Mouse (Mus musculus) lung, postnatal 10 days (tissue): ENCODE results near the gene Zfp426.

Source experiments
- DNase-seq: peaks from one replicate; pipeline ENCODE4 v3.0.0; 2021

The Zfp426 gene

DNA sequence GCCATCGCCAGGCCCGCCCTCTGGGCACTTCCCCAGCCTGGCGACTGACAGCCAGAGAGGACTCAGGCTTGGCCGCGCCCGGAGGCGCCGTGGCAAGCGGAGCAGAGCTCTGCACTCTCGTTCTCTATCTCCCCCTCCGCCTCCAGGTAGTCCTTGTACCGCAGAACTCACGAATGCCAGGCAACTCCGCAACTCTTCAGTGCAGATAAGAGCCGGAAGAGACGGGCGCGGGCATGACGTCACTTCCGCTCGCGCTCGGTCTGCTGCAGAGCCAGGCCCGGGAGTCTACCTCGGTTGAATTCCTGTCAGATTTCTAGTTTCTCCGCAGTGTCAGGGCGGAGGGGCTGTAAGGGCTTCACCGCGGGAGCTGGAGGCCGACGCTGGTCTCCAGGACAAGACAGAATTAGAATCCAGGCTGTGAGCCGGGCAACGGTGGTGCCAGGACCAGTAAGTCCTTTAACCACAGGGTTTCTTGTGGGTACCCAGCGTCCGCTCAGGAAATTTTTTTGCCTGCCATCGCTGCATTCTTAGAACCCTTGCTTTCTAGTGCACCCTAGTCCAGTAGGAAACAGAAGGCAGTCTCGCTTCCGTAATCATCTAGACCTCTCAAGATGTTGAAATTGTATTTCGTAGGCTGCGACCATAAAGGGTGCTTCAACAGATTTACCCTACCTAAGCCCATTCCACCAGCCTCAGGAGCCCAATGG, at the start of gene Zfp426:
TSS of gene Zfp426 (minus strand) at position 220 of the 707 bp plus-strand sequence.
- DNase-seq: peak; percentile 85

DNA sequence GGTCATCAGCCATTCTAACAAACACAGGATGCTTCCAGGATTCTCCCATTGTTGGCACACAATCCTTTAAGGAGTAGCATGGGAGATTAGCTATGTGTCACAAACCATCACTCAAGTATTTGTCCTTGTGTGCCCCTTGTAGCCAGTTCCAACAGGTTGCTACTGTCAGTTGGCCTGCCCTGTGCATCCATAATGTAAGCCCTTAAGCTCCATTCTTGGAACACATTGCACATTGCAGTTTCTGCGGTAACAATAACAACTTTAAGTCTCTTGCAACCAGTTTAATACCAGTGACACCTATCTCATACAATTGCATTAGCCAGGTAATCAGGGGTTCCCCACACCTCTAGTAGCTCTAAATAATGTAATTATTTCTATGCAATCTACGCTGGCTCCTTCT, 44.1 kb upstream of the Zfp426 start:
- no peak for DNase-seq

DNA sequence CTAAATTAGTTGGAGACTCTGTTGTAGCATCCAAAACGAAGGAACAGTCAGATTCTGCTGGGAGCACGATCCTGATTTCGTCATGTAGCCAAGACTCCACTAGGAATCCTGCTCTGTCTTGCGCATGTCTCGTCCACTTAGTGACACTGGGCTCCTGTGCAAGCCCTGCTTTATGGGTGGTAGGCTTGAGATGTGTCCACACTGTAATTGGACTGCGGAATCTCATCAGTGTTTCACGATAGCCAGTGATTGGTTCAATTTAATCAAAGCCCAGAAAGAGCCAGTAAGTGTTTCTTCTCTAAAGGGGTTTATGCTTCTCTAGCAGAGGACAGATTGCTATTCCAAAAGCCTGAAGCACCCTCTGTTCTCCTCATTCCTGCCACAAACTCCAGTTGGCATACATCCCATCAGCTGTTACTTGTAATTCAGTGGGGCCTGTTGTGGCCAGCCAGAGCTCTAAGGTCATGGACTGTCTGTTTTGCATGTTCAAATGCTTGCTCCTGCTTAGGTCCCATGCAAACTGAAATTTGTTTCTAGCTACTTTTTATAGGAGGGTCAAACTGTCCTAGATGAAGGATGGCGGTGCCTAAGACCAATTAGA, 41.9 kb upstream of the Zfp426 start:
- DNase-seq: peak; percentile 11

DNA sequence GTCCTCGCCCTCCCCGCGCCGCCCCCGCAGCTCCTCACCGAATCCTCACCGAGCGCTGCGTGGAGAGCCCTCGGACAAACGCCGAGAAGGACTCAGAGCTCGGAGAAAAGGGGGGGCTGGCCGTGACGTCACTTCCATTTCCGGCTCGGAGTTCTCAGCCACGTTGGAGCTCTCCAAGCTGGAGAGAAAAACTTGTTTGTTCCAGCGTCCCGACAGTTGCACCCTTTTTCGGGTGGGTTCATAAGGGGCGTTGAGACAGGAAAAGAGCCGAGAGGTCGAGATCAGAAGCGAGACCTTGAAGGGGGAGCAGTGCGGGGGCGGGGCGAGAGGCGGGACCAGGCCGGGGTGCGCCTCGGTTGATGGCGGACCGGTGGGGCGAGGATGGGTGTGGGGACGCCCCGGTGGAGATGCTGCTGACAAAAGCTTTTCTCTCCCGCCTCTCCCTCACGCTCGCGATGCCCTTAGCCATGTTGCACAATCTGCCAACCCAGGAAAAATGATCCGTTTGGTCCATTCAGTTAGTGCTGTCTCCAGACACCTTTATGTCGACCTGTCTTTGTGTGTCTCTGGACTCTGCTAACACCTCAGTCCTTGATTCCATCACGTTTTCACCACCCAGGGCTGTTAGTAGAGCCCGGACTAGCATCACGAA, 28.9 kb upstream of the Zfp426 start, which contains the start of gene Zfp266:
TSS of gene Zfp266 (minus strand) at position 112 of the 652 bp plus-strand sequence.
- peak; percentile 95 for DNase-seq

DNA sequence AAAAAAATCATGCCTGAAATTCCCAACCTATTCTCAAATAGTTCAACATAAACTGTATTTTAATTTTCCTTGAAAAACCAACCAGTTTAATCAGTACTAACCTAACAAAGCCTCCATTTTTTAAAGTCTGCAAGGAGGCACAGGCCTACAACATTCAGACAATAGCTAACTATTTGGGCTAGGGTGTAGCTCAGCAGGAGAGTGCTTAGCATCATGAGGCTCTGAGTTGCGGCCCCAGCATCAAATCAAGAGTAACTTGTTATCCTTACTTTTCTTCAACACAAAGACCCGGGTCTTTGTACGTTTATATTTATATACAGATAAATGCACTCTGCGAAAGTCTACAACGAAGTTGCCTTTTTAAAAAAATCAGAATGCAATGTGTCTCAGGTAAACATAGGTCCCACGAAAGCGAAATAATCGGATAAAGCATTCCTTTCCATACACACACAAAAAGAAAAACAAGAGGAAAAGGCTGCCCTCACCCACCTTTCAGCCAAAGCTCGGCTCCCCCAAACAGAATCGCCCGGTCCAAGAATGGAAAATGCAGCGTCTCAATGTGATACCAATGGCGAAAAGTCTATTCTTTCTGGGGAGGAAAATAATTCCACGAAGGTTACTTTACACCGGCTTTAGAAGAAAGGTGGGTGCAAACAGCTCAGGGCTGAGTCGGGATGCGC, 28.1 kb upstream of the Zfp426 start:
- DNase-seq: no peak

DNA sequence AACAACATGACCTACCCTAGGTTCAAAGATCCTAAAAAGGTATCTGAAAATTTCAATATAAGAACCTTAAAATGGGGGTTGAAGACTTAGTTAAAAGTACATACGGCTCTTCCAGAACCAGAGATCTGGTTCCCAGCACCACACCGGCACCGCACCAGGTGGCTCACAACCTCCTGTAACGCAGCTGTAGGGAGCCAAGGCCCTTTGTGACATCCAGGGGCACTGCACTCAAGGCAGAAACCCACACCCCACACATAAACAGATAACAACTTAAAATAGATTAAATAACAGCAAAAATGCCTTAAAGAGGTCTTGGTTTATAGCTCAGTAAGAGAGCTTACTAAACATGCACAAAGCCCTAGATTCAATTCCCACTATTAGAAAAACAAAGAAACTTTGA, 27.4 kb upstream of the Zfp426 start:
- DNase-seq: no peak

DNA sequence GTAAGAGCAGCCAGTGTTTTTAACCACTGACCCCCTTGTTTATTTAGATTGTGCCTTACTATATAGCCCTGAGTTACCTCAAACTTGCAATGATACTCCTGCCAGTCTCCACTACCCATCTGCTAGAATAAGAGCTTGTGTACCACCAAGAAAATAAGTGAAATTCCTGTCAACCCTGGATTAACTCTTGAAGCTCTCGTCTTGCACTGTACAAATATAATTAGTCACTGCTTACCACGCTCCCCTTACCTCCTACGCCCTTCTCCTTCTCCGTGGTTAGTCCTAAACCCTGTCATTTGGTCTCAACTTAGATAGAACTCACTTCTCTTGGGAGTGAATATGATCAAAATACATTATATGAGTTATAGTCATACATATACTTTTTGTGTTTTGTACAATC, 26.2 kb upstream of the Zfp426 start:
- no peak for DNase-seq

DNA sequence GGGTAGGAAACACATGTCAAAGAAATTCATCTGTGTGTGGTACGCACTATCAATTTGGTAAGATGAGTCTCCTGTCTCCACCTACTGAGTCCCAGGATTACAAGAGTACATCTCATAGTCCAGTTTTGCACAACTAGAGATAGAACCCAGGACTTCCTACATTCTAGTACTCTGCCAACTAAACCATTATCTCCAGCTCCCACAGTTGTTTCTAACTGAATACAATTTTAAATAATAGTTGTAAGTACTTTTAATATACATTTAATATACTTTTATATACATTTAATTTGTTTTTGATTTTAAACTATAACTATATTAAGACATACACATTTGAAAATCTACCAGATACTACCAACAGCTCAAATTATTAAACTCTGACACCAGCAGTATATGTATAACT, 25.2 kb upstream of the Zfp426 start:
- DNase-seq: no peak

DNA sequence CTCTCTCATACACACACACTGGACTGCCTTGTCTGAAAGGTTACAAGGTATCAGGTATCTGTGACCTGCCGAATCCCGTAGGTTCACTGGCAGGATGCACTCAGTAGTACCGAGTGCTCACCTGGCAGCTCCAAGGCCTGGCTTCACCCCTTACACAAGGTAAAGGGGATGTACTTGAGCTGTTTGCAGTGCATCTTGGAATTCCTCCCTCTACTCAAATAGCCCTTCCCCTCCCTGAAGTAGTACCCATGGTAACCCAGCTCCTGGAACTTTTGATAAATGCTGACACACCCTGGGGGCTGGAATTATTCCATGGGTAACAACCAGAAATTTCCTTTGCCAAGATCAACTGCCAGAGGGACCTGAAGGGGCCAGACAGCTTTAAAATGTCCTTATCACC, 21.5 kb upstream of the Zfp426 start:
- peak; percentile 58 for DNase-seq

DNA sequence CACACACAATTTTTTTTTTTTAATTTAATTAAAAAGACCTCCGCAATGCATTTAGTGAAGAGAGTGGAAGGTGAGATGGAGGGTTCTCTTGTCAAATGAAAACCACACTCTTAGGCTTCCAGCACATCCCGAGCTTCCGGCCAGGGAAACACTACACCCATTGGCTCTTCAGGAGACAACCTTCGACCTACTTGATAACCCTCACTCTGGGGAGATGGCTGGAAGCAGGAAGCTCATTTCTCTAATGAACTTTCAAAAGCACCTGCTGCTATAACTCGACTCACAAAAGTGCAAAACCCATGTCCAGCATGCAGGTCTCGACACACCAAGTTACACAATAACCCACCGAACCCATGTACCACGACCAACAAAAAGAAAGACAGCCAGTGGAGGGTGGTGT, 20.2 kb upstream of the Zfp426 start:
- DNase-seq: no peak

DNA sequence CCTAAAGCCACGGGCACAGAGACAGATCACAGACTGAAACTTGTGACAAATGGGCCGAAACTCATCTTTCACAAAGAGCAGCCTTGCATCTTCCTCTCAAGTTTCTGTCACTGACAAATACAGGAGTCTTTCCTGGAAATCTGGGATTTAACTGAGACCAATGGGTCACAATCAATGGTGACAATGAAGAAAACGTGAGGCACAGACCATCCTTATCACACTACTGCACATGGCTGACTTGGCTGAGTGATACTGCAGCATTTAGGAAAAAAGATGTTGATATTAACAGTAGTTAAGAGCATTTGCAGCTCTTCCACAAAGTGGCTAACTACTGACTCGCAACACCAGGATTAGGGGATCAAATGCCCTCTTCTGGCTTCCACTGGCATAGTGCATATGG, 19.1 kb upstream of the Zfp426 start:
- DNase-seq: no peak

DNA sequence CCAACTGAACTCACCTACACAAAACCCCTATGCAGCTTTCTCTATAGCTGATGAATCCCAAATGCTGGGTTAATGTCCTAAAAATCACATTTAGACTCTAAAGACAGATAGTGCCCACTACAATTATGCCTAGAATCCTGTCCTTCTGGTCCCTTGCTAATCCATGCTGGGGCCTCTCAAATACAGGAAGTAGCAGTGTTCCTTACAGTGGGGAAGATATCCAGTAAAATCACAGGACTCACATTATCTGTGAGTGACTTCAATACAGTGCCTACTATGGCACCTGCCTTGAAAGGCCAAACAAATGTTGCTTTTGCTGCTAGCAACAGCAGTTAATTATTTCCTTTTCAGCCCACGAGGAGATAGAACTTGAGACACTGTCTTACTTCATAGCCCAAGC, 17.8 kb upstream of the Zfp426 start:
- DNase-seq: no peak

DNA sequence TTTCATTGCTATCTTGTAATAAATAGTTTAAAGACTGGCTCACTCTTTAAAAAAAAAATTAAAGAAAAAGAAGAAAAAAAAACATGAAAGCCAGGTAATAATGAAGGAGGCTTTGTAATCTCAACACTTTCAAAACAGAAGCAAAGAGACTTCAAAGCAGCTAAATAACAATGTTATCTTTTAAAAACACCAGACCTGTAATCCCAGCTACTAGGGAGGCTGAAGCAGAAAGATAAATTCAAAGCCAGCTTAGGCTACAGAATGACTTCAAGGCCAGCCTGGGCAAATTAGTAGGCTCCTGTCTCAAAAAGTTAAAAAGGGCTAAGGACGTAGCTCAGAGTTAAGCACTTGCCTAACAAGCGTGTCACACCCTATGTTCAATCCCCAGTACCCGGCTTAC, 17.1 kb upstream of the Zfp426 start:
- DNase-seq: no peak

DNA sequence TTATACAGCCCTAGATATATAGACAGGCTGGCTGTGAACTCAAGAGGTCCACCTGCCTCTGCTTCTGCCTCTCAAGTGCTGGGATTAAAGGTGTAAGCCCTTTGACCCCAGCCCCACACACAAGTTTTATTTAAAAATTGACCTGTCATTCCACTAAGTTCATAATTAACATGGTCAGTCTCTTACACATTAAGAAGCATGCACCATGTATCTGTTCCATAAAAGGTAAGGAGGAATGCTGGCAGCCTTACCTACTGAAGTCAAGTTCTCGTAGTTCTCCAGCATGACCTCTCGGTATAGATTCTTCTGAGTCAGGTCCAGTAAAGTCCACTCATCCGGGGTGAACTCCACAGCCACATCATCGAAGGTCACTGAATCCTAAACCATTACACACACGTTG, 12.3 kb upstream of the Zfp426 start:
- DNase-seq: no peak

DNA sequence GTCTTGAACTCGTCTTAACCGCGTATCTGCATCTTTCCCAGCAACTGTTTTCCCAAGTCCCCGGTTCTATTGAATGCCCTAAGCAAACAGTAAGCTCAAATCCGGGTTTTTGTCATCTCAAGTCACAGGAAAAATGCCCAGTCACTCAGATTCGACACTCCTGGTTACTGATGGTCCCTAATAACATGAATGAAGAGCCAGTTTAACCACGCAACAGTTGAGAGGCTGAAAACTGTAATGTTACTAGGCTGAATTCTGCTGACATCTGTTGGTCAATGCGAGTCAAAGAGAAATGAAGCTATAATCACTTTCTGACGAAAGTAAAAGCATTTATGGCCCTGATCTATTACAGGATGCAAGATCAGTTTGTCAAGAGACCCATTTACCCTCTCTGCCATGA, 735 bp upstream of the Zfp426 start:
- DNase-seq: peak; percentile 6

DNA sequence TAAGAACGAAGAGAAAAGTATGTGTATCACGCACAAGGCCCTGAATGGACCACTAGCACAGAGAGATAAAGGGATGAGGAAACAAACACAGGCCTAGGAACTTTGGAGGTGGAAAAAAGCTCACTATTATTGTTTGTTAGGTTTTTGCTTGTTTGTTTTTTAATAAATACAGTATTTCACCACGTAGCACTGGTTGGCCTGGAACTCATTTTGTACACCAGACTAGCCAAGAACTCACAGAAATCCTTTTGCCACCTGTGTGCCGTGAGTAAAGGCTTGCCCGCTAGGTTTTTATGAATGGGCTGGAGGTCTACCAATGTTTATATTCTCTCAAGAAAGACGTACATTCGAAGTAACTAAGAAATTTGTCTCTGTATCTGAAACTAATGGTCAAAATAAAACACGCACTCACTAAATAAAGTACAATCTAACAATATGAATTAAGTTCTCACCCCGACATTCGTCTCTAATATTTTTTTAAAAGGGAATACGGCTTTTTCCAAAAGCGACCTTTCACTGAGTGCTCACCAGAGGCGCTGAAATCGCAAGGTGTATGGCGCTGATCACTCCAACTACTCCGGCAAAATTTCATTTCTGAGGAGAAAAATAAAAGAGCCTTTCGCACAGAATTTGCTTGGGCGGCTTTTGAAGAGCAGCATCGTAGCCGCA, 554 bp downstream of the Zfp426 start:
- no peak for DNase-seq

DNA sequence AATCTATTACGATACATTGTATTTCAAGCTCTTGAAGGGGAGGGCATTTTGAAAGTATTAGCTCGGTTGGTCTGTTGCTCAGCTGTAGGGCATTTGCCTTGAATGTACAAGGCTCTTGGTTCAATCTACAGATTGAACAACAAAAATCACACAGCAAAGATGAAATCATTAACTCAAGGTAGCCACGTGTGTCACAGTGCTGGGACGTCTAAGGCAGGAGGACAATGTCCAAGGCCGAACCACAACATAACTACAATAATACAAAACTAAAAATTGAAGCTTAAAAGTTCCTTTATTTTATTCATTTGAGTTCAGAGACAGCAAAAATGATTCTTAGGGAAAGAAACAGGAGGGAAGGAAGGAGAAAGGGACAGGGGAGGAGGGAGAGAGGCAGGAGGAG, 3.0 kb downstream of the Zfp426 start:
- DNase-seq: no peak

DNA sequence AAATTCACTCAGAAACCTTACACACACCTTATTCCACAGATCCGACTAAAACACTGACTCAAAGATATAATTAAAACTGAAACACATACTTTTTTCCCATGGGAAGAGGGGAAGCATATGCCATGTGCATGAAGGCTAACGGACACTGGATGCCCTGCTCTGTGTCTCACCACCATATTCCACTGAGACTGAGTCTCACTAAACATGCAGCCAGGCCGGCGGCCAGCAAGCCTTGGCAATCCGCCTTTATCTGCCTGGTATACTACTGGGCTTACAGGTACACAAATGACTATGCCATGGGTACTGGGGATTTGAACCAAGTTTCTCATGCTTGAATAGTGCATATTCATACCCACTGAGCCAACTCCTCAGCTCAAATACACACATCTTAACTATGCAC, 13.2 kb downstream of the Zfp426 start:
- no peak for DNase-seq

DNA sequence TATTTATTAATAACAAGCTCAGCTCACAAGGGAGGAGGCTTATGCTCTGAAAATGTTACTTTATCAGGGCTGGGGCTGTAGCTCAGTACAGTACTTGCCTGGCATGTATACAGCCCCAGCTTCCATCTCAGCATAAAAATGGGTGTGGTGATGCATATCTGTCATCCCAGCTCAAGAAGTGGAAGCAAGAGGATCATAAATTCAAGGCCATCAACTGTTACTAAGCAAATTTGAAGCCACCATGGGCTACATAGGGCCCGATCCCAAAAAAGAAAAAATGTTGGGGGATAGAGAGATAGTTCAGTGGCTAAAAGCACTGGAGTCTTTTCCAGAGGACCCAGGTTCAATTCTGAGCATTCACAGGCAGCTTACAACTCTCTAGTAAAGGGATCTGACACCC, 15.9 kb downstream of the Zfp426 start:
- no peak for DNase-seq

DNA sequence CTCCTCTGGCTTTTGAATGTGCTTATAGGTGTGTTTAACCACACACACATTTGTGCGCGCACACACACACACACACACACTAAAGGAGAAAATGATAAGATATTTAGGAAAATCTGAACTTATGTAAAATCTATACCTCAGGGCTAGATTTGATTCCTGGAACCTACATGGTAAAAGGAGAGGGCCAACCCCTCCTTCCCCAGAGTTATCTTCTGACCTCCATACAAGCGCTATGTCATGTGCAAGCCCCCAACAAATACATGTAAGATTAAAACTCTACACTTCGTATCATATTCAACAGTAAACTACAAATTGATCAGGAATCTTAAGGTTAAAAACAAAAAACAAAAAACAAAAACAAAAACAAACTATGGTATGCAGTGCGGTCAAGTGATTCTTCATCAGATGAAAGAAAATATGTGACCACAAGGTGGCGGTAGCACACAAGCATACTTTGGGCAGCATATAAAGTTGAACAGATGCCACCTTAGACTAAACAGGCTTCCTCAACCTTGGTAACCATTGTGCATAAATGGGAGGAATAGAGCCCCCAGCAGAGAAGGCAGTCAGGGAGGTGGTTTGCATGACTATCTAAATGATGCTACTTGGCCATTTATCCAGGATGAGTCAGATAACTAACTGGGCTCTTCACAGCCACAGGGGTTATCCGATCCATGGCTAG, 25.6 kb downstream of the Zfp426 start:
- peak; percentile 81 for DNase-seq

DNA sequence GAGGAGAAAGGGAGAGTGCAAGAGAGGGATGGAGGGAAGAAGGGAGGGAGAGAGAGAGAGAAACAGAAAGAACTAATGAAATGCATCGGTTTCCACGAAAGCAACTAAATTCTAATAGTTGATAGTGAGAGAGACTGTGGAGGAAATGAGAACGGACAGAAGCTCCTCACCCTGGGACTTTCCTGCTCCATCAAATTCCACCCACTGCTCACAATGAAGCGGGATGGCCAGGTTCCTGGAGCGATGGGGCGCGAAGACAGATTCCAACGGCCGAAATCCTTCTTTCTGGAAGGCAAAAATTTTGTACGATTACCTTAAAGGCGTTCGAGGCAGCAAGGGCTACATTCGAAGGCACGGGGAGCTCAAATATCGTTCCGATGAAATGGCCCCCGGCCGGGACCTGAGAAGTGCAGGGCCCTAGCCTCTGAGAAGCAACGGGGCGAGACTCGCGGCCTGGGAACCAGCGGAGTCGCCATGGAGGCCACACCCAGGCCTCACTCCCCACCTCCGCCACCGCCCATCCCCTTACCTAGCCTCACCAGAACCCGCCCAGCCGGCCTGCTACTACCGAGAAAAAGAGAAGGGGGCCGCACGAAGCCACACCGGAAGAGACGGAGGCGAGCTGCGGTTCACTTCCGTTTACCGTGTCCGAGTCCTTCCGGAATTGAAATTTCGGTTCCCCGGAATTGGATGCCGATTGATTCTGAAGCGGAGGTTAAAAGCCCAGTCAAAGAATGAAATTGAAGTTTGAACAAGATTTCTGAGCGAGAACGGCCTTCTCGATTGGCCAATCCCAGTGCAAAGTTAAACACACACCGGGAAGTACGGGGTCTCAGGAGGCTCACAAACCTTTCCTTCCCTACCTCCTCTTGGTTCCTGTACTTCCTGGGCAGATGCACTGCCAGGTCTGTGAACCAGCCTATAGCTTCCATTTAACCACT, 32.9 kb downstream of the Zfp426 start, which contains the start of gene Zfp26:
TSS of gene Zfp26 (minus strand) at position 786 of the 941 bp plus-strand sequence.
- peak; percentile 81 for DNase-seq
